Mouse (Mus musculus) Muller cell, postnatal 12 days (primary cell): ENCODE data around the gene Lad1.

ENCODE experiments used
- DNase-seq: peaks from one replicate; pipeline ENCODE4 v3.0.0-alpha.2; 2015; ENCODE audit errors: inconsistent ontology term

Gene Lad1

GRCm38 (mm10) chr1:135807546-135807945 is 10.9 kb upstream of the Lad1 start:
- DNase-seq, result no peak

- DNase-seq, result no peak
Observed at GRCm38 (mm10) chr1:135810180-135810579, 8.2 kb upstream of the Lad1 start.

- peak; percentile 70 for DNase-seq
Observed at GRCm38 (mm10) chr1:135811016-135811646, 7.3 kb upstream of the Lad1 start.

DNA sequence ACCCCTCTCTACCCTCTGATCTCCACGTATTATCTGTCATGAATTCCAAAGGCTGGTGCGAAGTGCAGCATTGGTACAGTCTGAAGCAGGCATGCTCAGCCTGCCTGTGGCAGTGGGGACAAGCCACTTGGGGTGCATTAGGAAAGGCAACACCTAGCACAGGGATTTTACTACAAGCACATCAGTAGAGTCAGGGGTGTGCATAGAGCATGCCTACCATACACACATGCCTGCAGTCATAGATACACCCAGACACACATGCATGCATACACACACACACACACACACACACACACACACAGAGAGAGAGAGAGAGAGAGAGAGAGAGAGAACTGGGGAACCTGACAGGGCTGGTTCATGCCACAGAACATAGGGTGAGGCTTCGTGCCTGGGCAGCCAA is 6.2 kb upstream of the Lad1 start:
- no peak for DNase-seq

GRCm38 (mm10) chr1:135812618-135813017 is 5.8 kb upstream of the Lad1 start:
- no peak for DNase-seq

GRCm38 (mm10) chr1:135813071-135813470 is 5.3 kb upstream of the Lad1 start:
- DNase-seq, result no peak

GRCm38 (mm10) chr1:135813687-135814395 is 4.6 kb upstream of the Lad1 start:
- no peak for DNase-seq

GRCm38 (mm10) chr1:135814531-135814930 is 3.9 kb upstream of the Lad1 start:
- DNase-seq, result no peak

DNA sequence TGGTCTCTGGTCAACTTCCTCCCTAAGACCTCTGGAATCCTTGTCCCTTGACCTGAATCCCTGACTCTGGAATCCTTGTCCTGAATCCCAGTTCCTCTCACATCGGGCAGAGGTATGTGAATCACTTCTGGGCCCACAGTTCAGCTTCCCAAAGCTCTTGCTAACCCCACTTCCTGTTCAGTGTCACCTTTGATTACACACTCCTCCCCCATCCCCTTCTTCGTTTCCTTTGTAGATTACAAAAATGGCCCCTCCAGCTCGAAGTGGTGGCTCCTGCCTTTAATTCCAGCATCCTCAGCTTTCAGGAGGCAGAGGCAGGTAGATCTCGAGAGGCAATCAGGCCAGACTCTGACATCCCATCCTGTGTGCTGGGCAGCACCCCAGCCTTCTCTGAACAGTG is 803 bp upstream of the Lad1 start:
- DNase-seq, result no peak

- no peak for DNase-seq
Observed at GRCm38 (mm10) chr1:135820071-135820470, 1.7 kb downstream of the Lad1 start.

DNA sequence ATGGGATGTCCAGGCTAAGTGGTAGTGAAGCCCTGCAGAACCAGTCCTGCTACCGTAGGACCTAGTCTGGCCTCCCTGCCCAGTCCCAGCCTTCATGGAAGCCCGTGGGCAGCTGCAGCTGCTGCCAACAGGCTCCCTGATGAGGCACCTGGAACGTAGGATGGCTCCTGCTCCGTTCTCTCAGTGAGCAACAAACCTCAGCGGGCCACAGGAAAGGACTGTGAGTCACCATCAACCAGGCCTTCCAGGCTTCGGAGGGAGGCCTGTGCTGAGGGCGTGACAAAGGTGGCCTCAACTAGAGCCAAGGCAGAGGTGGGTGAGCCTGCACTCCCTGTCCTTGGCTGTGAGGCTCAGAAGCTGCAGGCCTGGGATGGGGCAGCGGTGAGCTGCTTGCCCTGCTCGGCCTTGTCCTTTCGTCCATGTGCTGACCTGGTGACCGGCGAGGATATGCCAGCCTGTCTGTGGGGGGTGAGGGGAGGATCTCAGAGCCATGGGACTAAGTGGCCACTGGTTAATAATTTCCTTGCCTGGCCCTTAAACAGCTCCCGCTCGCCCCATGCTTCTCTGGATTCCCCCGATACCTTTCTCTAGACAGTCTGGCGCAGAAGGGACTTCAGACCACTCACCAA is 2.5 kb downstream of the Lad1 start:
- no peak for DNase-seq

DNA sequence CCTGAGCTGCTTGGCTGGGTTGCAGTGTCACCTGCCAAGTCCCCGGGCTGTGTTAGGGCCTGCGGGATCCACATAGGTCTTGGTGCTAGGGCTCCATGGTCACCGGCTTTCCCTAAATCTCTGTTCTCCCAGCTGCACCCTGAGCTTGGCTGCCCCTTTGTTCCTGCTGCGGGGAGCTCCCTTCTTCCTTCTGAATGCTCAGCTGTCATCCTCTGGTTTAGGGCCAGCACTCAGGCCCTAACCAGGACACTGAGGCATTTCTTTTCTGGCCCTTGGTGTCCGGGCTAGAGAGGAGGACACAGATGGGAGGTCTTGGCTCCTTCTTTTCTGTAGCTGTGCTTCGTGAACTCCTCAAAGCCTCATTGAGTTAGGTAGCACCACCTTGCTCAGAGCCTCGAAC is 3.4 kb downstream of the Lad1 start:
- DNase-seq, result no peak

GRCm38 (mm10) chr1:135828918-135829317 is 10.5 kb downstream of the Lad1 start:
- peak; percentile 49 for DNase-seq

DNA sequence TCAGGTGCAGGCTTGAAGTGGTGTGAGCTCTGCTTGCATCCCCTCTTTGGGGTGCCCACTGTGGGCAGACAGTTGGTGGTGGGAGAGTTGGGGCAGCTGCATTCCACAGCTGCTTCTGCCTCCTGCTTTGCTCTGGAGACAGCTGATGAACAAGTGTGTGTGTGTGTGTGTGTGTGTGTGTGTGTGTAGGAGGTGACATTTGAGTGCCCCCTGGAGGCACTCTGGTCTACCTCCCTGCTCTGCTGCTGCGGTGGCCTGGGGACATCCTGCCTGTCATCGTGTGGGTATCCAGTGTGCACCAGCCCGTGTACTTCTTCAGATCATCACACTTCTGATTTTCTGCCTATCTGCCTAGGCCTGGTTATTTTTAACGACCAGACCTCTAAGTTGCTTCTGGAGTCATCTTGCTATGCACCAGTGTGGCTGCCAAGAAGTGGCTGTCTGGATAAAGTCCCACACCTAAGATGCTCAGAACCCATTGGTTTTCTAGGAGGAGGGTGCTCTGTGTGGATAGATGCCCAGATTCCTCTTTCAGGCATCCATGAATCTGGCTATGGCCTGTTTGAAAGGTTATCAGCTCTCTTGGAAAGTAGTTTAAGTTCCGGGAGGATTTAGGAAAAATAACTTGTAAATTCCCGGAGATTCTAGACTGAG is 15.9 kb downstream of the Lad1 start:
- no peak for DNase-seq

DNA sequence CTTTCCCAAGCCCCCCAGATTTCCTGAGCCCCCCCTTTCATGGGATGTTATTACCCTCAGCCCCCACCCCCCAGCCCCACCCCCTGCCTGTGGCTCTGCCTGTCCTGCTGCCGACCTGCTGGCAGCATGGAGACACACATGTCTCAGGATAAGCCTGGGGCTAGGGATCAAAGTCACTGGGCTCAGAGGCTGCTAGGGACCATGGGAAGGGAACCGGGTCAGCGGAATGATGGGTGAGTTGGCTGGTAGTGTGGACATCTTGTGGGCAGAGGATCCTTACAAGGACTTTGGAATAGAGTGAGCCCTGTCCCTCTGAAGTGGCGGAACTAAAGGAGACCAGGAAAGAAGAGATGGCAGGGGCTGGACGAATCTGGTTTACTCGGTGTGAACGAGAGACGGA is 16.6 kb downstream of the Lad1 start:
- no peak for DNase-seq

GRCm38 (mm10) chr1:135835716-135836483 is 17.5 kb downstream of the Lad1 start, which contains the start of gene Tnnt2:
TSS of gene Tnnt2 (plus strand) at chr1:135836354.
- no peak for DNase-seq

- DNase-seq, result no peak
Observed at GRCm38 (mm10) chr1:135838626-135839025, 20.2 kb downstream of the Lad1 start.

- DNase-seq, result no peak
Observed at GRCm38 (mm10) chr1:135839065-135839464, 20.7 kb downstream of the Lad1 start.

GRCm38 (mm10) chr1:135840675-135841395 is 22.4 kb downstream of the Lad1 start:
- no peak for DNase-seq

- no peak for DNase-seq
Observed at GRCm38 (mm10) chr1:135843519-135844262, 25.3 kb downstream of the Lad1 start.
